Mouse (Mus musculus) induced T-regulatory cell, adult 2 months (primary cell): ENCODE data around the gene Ppt2.

Source experiments
- DNase-seq: peaks from one replicate; pipeline ENCODE4 v3.0.0-alpha.2; 2012; ENCODE audit warnings: low read depth

Ppt2 gene

DNA sequence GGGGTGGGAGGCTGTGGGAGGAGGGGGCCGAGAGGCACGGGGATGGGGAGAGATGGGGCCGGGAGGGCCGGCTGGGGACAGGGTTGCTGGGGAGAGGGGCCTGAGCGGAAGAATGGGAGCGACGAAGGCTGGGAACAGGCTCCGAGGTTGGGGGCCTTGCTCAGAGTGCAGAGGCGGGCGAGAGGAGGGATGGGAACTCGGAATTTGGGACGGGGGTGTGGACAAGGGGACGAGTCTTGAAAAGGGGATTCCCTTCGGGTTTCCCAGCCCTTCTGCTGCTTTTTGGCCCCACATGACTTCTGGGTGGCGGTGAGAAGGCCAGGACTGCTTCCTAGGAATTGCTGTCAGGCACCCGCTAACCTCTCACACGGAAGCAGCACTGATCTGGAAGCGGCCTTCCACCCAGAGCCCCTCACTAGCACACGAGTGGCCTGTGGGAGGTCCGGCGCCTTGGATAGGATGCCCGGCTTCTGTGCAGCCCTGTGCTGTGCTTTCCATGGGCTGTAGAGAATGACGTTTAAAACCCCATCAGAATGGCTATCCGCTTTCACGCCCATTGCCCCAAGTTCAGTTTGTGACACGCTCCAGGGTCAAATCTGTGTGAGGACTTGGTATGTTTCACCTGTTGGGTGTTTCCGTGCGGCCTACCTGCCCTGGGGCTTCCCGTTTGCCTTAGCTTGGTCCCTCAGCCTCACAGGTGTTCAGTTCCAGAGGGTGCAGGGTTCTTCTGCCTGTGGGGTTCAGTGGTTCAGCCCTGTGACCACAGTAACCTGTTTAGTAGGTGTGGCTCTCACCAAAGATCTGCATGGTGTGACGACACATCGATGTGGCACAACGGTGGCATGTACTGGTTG is 21.9 kb downstream of the Ppt2 start:
- peak; percentile 68 for DNase-seq

DNA sequence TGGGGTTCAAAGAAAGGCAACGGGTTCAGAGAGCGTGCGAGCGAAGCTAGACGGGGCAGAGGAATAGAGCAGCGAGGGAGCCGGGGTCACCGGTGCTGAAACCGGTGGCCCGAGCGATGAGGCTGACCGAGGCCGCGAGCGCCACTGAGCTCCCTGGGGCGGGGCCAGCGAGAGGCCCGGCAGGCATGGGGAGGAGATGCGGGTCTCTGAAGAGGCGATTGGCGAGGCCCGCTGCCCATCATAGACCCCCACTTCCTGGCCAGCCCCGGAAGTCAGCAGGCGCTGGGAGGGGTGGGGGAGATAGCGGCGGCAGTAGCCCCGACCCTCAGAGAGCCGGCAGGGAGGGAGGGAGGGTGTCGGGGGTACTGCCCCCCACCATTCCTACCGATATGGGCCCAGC is 22.7 kb downstream of the Ppt2 start:
- peak; percentile 96 for DNase-seq

DNA sequence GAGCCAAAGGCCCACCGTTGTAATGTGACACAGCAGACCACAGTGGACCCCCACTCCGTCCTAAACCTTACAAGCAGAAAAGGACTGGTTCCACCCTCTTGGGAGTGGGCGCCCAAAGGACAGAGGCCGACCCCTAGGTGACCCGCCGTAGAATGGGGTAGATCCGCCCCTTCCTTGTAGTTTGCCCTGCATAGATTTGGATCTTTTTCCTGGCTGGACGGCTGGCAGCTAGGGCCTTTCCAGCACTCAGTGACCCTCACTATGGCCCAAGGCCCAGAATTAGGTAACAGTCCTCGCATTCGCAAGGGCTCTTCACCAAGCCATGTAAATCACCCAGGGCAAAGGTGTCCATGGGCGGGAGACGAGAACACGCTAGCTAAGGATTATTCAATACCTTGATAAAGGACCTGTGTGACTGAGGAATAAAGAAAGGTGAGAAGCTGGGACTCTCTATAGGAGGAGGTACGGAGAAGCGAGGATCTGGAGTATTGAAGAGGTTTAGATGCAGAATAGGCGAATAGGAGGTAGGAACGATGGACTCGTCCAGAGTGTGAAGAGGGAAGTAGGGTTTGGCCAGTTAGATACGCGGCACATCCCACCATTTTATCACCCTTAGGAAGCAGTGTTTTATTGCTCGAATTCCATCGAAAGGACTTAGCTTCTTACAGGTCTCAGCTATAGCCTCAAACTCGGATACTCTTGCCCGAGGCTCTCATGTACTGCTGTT is 23.6 kb downstream of the Ppt2 start:
- DNase-seq, result peak; percentile 59

DNA sequence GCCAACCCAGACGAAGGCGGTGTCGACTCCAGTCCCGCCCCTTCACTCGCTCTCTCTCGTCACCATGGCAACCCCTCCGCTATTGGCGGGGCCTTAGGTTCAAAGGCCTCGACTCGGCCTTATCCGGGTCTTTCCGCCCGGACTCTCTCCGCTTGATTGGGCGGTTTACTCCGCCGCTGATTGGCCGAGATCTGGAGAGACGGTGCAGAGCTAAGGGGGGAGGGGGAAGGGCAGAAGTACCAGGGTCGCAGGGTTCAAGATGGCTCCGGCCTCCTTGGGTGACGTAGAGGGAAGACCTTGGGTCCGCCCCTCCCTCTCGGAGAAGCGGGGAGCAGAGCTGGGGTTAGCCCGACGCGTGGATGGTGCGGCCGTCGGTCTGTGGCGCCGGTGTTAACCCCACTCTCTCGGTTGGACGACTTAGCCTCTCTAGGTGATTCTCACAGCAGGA is 24.2 kb downstream of the Ppt2 start, which contains the start of gene Agpat1:
Gene Agpat1, plus strand, starts transcription at position 202 of the 448 bp plus-strand sequence.
- peak; percentile 100 for DNase-seq

DNA sequence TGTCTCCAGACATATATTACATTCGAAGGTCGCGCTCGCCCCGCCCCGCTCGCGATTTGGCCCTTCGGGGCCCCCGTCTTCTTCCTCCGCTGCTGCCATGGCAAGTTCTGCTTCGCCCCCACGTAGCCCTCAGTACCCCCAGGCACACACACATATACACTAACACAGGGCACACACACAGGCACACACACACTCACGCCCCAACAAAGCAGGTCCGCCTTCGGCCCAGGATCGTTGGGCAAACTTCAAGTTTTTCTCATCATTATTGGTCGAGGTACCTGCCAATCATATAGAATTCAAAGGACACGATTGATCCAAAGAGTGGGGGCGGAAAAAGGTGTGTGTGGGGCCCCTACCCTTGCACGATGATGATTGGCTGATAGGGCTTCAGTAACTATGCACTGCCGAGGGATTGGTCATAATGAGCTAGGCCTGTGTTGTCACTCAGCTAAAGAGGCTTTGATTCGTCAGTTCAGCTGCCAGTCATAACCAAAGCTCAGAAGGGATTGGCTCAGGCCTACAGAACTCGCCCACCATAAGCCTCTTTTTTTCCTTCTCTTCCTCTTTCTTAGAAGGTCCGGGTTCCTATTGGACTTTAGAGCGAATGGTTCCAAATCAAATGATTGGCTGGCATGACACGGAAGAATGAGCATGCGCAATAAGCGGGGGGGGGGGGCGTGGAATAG is 24.8 kb downstream of the Ppt2 start, which contains the start of gene Rnf5:
Gene Rnf5, minus strand, starts transcription at position 316 of the 686 bp plus-strand sequence.
- DNase-seq, result peak; percentile 100

DNA sequence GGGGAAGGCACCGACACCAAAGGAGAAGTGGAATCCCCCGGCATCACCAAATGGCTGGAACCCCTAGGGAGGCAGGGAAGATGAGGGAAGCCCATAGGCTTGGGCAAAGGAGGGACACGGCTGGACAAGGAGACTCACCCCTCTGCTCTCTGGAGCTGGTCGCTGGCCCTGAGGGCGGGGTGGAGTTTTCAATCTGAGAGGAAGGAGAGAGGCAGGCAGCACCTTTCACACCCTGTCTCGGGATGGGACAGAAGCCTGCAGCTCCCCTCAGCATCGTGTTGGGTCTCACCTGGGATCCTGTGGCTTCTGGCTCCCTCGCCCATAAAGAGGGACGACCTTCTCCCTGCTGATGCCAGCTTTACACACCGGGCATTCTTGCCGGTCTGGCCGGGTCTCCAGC is 26.5 kb downstream of the Ppt2 start:
- no peak for DNase-seq

DNA sequence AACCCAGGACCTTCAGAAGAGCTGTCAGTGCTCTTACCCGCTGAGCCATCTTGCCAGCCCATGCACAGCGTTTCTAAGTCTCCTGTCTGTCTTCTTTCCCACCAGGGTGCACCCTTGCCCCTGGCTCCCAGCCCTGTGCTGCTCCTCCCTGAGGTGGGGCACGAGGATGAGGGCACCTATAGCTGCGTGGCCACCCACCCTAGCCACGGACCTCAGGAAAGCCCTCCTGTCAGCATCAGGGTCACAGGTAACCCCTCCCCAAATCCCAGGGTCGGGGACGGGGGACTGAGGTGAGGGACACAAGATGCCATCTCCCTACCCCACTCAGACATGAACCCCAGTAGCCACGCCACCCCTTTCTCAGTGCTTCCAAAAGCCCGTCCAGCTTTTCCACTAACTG is 28.4 kb downstream of the Ppt2 start:
- no peak for DNase-seq

GRCm38 (mm10) chr17:34597566-34598095 is 30.7 kb downstream of the Ppt2 start, which contains the start of gene Ager:
Gene Ager, plus strand, starts transcription at chr17:34597862.
- DNase-seq, result no peak

GRCm38 (mm10) chr17:34596098-34596497 is 32.2 kb downstream of the Ppt2 start:
- no peak for DNase-seq

GRCm38 (mm10) chr17:34593752-34594525 is 34.4 kb downstream of the Ppt2 start:
- DNase-seq, result no peak

DNA sequence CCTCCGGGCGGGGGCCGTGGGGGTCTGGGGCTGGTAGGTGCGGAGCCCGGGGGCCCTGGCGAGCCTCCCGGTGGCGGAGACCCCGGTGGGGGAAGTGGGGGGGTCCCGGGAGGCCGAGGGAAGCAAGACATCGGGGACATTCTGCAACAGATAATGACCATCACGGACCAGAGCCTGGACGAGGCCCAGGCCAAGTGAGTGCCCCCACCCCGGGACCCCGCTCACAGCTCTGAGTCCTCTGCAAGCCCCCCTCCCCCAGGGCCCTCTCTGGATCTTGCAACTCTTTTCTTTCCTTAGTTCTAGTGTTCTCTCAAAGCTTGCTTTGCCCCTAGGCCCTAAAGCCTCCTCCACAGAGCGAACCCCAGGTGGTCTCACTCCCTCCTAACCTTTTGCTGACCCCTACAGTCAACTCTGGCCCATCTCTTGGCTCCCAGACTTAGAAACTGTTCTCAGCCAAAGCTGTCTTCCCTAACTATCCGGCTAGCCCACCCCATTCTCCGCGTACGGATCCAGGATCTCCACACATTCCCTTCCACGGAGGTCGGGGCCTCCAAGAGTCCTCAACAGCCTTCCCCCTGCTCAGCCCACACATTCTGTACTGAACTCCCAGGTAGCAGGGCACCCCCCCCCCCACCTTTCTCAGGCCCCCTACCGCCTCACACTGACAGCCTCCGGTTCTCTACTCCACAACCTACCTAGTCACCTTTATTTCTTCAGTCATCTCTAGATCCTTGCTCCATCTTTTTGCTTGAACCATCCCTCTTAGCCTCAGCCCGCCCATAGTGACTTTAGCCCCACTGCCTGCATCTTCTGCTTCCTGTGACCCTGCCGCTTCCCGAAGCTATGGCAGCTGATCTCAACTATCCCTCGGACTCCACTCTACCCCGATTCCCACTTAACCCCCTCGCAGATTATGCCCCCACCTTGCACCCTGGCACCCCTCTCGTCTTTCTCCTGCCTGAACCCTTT is 35.4 kb downstream of the Ppt2 start:
- DNase-seq, result peak; percentile 30

DNA sequence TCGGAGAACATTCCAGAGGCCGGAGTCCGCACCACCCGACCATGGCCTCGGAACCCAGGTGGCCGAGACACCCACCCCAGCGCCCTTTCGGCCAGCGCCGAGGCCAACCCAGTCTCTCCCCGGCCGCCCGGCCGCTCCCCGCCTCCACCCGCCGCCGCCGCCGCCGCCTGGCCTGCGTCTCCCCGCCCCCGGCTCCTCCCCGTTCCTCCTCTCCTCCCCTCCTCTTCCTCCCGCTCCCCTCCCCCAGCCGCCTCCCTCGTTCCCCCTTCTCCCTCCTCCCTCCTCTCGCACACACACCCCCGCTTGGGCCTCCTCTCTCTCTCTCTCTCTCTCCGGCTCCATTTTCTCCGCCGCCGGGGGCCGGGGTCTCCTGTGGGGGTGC is 36.3 kb downstream of the Ppt2 start:
- DNase-seq, result peak; percentile 93

DNA sequence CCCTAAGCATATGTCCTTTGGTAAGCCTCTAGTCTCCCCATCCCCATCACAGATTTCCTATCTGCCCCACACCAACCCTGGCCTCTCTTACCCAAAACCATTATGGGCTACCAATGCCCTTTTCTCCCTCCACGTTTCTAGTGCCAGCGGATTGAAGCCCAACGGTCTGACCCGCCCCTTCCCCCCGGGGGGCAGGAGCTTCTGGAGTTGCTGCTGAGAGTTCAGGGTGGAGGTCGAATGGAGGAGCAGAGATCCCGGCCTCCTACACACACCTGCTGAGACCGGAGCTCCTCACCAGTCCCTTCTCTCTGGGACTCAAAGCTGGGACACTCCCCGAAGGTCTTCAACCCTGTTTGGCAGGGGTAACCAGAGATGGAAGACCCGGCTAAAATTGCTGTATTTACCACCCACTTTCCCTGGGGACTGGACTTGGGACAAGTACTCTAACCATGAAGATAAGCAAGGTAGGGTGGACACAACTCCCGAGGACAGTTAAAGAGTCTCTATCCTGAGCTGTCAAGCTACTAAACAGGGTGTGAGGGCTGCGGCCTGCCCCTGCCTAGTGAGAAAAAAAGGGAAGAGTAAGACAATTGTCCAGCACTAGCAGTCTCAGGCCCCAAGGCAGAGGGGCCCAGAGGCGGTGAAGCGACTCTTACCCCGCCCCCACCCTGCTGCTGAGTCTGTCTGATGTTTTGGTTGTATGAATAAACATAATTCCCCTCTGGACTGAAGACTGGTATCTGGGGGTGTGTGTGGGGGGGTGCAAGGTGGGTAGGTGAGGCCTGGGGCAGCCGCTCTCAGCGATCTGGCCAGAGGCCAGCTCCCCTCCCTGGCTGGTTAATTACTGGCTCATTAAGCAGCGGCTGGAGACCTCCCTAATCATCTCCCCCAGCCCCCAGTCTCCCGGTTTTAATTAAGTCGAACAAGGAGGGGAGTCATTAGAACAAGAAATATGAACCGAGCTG is 37.0 kb downstream of the Ppt2 start, which contains the start of gene Pbx2:
Gene Pbx2, plus strand, starts transcription at position 238 of the 965 bp plus-strand sequence.
- peak; percentile 53 for DNase-seq

GRCm38 (mm10) chr17:34590154-34590987 is 37.9 kb downstream of the Ppt2 start:
- peak; percentile 39 for DNase-seq

GRCm38 (mm10) chr17:34589681-34590101 is 38.6 kb downstream of the Ppt2 start, which contains the start of gene Gpsm3:
Gene Gpsm3, plus strand, starts transcription at chr17:34589806.
- DNase-seq, result peak; percentile 81

DNA sequence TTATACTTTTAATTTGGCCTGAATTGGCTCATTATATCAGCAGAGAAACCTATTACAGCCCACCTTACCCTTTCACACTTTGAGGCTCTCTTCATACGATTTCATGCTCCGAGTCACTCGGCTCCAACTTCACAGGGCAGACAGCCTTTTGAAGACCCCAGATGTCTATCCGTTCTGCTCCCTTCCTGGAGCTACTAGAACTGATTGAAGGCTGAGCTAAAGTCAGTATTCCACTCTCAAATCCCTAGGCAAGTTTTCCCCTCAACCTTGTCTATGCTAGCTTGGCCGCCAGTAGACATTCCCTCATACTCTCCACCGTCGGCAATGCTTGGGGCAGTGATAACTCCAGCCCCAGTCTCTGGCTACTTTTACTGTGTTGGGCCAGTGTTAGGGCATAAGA is 39.1 kb downstream of the Ppt2 start:
- DNase-seq, result no peak

GRCm38 (mm10) chr17:34588767-34589166 is 39.5 kb downstream of the Ppt2 start:
- DNase-seq, result peak; percentile 49

- DNase-seq, result no peak
Observed at GRCm38 (mm10) chr17:34587814-34588213, 40.5 kb downstream of the Ppt2 start.
